Mouse (Mus musculus) thymus, postnatal 4 days (tissue): ENCODE data around the gene Alkbh2.

Experiments used
- DNase-seq: peaks from one replicate; pipeline ENCODE4 v3.0.0; 2021

Alkbh2 gene

DNA sequence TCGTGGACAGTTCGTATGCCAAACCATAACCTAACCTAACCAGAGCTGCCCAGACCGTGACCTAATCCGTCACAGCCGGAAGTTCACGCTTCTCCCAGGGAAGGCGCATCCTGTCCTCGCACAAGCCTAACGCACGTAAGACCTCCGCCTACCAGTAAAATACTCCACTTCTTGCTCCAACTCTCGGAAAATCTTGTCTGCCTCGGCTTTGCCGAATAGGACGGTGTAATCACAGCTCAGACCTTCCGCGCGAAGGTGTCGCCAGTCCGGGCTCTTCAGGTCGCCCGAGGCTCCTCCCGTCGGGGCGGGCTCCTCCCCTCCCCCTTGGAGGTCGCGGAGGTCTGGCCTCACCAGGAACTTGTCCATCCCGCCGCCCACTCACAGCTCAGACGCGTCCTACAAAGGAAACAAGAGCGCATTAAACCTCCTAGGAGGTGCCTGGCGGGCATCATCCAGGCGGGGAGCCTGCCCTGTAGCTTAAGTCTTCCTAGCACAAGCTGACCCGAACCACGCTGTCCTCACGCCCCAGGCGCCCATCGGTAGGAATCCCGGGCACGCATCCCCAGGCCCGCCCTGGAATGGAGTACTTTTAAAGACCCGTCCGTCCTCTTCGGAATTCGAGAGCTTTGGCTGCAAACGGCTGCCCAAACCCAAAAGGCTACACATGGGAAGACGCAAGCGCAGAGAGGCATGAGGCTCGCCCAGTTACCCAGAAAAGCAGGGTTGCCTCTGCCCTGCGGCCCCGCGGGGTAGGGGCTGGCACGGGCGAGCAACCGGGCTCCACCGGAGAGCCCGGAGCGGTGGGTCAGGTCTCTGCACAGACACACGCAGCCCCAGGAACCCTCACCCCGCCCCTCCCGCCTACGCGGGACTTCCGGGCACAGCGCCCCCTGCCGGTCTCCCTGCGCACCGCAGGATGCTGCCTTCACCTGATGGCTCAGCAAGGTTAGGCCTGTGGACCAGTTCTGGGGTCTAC lies at the start of gene Alkbh2:
Alkbh2 (minus strand) TSS at position 845 of the 976 bp plus-strand sequence.
- peak; percentile 96 for DNase-seq

DNA sequence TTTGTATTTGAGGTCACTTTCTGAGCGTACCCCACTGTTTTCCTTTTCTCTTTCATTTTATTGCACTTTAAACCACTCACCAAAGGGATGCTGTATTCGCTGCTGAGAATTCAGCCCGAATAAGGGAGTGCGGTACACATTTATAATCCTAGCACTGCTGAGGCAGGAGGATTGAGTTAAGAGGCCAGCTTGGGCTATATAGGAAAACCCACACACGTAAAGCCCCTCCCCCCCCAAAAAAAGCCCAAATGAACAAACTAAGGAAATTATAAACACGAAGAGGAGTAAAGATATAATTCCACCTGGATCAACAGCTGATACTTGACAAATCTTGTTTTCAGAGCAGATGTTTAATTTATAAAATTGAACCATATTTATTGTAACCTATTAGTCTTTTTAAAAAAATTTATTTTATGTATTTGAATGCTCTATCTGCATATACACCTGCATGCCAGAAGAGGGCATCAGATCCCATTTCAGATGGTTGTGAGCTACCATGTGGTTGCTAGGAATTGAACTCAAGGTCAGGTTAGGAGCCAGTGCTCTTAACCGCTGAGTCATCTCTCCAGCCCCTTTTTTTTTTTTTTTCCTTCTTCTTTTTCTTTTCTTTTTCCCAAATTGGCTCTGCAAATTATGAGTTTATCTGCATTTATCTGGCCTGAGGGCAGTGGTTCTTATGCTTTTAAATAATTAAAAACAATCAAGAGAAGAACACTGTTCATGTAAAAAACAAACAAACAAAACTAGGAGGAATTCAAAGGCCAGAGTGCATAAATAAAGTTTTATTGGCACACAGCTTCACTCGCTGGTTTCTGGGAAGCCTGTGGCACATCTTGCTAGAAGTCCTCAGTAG lies 48.8 kb upstream of the Alkbh2 start:
- no peak for DNase-seq

DNA sequence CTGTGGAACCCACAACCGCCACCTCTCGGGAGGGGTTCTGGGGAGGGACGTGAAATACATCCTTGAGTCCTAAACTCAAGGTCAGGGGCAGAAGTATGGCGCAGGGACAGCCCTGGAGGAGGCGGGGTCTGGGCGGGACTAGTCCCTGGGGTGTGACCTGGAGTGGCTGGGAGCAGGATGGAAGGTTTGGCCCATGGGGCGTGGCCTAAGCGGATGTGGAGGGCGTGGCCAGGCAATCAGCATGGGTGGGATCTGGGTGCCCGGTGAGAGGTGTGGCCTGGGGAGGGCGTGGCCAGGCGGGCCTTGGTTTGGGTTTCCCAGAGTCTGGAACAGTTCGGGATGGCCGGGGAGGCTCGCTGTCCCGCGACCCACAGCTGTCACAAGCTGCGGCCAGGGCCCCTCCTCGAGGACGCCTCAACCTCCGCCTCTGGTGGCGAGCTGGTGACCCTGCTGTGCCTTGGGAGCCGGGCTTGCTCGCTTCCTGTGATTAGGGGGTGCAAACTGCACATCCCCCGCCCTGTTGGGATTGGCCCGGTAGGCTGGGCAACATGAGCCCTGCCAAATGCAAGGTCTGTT lies 47.7 kb upstream of the Alkbh2 start:
- peak; percentile 76 for DNase-seq

DNA sequence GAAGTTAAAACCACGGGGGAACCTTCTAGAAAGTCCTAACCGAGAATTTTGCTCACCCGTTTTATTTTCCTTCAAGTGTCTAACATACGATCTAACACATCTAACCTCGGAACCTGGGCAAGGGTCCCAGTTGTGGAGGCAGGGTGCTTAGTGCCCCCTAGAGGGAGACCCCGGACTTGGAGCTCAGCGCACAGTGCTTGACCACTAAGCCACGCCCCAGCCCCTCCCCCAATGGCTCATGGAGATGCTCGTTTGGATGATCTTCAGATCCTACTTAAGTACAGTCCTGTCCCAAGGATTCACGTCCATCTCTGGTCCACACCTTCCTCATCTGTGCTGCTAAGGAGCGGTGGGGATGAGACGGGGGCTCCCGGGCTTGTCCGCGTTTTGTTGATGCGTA lies 46.6 kb upstream of the Alkbh2 start:
- DNase-seq = peak; percentile 62

DNA sequence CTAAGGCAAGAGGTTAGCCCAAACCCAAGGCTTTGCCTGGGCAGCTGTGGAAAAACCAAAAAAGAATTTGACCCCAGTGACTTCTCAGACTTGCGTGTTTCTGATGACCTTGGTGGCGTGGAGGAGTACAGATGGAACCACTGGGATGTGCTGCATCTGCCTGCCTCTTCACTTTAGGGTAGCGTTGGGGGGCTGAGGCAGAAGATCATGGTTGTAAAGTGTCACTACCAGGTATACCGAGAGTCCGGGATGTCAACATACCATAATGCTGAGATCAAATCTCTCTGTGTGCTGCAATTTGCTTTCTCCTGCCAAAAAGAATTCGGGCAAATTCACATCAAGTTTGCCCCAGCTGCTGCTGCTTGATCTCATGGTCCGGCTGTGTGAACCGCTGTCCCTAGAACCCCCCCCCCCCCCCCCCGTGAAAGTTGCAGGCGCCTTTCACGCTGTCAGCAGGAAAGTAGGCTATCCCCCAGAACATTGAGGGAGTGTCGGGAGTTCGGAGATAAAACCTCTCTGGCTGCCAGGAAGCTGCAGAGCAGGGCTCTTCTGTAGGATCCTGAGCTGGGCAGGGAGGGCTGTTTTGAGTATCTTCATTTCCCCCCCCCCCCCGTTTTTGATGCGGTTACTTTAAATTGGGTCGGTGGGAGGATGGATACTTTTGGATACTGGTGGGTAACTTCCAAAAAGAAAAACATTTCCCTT lies 46.0 kb upstream of the Alkbh2 start:
- no peak for DNase-seq

DNA sequence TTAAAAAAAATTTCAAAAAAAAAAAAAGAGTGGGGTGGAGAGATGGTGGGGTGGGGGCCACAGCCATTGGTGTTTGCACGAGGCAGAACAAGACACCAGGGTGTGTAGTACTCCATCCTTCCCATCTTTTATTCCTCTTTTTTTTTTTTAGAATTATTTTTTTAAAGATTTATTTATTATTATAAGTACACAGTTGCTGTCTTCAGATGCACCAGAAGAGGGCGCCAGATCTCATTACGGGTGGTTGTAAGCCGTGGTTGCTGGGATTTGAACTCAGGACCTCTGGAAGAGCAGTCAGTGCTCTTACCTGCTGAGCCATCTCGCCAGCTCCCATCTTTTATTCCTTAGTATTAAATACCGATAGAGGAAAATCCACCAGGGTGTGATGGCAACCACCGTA lies 45.4 kb upstream of the Alkbh2 start:
- no peak for DNase-seq

DNA sequence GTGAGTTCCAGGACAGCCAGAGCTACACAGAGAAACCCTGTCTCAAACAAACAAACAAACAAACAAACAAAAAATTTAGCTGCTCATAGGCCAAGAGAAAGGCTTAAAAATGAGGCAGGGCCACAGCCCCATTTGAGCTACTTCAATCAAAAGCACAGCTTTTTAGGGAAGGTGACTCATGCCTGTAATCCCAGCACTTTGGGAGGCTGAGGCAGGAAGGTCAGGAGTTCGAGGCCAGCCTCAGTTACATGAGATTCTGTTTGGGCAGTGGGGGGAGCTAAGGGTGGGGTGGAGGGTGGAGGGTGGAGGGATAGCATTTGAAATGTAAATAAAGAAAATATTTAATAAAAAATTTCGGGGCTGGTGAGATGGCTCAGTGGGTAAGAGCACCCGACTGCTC lies 44.9 kb upstream of the Alkbh2 start:
- DNase-seq = no peak

DNA sequence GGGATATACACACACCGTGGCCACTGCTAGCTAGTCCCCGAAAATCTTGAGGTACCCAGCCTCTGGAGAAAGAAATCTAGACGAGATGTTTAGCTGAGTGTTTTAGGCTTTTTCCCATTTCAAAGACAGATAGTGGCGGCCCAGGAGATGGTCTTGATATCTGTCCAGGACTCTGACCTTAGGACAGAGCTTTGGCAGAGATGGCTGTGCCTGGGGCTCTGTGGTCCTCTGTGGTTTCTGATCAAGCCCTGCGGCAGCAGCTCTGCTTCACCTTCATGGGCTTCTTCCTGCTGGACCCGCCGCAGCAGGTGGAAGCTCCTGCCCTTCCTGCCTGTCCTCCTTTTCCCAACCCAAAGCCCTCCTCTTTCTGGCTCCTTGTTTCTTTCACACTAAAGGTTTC lies 42.3 kb upstream of the Alkbh2 start:
- DNase-seq = no peak

DNA sequence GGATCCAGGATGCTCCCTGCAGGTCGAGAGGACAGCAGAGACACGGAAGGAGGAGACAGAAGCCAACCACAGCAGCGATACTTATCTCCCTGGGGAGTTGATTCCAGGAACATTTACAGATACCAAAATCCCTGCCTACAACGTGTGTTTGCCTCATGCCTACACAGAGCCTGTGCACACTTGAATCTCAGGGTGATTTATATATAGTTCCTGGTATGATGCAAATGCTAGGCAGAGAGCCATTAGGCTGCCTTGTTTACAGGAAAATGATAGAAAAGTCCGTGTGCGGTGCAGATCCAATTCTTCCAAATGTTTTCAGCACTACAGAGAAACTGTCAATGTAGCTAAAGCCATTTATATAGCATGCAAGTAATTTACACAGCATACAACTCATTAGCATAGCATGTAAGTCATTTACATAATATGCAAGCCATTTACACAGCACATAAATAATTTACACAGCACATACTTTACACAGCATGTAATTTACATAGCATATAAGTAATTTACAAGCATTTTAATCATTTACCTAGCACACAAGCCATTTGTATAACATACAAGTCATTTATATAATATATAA lies 35.2 kb upstream of the Alkbh2 start:
- DNase-seq = no peak

DNA sequence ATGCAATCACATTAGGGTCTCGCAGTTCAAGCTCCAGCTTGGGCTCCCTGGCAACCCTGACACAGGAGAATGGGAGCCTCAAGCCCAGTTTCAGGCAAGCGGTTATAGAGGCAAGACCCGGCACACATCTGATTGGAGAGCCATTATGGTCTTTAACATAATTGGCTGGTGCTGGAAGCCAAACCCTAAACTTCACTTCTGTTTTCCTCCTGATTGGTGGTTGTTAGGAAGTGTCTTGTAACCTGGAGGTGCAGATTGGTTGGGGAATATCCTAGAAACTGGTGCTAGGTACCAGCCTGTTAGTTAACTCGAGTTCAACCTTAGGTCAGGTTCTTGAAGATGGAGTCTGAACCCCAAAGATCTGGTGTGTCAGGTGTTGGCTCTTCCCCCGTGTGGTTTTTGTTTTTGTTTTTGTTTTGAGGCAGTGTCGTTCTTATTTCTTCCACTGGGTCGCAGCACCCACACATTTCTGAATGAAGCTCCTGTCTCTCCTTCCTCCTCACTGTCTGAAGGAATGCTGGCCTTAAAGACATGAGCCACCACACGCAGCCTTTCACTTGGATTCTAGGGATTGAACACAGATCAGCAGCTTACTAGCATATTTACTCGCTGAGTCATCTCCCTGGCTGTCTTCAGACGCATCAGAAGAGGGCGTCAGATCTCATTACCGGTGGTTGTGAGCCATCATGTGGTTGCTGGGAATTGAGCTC lies 34.2 kb upstream of the Alkbh2 start:
- no peak for DNase-seq

DNA sequence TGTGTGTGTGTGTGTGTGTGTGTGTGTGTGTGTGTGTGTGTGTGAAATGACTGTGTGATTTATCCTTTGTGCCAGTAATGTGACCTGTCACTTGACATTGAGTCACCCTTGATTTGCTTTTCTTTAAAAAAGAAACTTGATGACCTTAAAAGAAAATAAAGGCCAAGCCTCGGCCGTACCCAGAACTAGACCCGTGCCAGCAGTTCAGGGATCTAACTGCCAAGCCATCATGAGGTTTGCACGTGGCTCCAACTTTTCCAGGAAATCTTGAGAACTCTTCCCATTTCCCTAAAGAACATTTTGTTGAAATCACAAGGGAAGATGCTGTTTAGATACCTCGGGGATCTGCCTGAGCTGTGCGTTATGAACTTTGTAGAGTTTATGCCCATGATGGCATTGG lies 33.4 kb upstream of the Alkbh2 start:
- DNase-seq = no peak

DNA sequence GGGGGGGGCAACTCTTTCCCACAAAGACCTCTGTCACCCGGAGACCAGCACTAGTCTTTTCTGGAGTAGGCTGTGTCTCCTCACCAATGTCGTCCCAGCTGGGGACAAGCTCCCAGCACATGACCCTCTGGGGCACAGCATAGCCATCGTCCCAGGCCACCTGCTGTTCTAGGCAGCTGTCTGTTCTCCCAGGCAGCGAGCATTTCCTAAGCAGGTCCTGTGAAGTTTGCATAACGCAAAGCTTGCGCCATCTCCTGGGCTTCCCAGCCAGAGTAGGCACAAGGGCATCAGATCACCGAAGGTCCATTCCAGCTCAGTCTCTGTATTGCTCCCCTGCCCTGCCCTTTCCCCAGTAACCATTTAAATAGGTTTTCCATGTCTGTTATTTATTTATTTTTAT lies 29.2 kb upstream of the Alkbh2 start:
- DNase-seq = no peak

DNA sequence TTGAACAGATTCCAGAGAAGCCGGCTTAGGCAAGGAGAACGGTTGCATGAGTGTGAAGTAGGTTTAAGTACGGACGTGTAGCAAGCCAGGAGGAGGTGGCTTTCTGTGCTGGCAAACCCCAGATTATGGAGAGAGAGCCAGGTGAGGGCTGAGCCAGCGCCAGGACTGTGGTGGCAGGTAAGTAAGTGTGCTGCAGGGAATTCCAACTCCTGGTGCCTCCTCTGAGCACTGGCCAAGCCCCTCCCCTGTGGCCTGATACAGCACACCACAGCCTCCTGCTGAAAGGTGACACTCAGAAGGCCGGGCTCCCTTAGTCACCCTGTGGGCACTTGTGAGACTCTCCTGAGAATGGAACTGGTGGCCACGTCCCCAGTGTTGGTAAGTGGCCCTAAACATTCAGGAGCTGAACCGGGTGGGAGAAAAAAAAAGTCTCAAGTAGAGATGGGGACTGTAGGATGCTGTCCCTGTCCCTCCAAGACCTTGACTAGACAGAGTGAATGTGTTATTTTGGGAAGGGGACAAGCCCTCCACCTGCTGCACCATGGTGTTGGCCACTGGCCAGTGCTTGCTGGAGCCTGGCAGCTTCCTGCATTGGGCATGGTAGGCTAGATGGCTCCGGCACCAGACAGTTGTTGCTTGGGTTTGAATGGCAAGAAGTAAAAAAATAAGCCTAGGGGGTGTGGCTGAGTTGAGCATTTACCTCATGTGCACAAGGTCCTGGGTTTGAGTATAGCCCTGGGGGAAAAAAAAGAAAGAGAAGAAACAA lies 27.3 kb upstream of the Alkbh2 start:
- DNase-seq = no peak

DNA sequence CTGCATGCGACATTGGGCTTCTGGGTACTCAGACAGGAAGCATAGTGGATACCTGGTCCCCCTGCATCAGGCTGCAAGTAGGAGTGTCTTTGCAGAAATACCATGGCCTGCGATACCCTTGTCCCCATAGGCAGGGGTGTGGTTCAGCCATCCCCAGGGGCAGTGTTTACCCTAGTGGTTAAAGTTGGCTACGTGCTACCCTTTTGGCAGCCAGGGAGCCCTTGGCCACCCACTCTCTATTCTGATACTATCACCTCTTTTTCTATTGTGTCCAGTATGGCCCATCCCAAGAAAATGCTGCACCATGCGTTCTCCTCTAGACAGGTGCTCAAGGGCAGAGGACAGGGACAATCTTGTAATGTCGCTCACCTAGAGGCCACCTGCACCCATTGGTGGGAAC lies 26.7 kb upstream of the Alkbh2 start:
- no peak for DNase-seq

DNA sequence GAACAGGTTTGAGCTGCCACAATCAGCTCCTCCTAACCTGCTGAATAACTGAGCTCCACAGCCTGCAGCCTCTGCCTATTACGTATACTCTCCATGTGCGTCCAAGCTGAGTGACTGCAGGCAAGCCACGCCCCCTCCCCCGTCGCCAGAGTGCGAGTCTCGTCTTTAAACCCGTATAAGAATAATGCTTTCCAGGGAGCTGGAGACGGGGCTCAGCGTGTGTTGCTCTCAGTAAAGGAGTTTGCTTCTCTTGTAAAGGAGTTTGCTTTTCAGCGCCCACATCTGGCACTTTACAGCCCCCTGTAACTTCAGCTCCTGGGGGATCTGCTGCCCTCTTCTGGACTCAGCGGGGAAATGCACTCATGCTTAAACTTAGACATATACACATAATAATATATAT lies 25.5 kb upstream of the Alkbh2 start:
- peak; percentile 43 for DNase-seq

DNA sequence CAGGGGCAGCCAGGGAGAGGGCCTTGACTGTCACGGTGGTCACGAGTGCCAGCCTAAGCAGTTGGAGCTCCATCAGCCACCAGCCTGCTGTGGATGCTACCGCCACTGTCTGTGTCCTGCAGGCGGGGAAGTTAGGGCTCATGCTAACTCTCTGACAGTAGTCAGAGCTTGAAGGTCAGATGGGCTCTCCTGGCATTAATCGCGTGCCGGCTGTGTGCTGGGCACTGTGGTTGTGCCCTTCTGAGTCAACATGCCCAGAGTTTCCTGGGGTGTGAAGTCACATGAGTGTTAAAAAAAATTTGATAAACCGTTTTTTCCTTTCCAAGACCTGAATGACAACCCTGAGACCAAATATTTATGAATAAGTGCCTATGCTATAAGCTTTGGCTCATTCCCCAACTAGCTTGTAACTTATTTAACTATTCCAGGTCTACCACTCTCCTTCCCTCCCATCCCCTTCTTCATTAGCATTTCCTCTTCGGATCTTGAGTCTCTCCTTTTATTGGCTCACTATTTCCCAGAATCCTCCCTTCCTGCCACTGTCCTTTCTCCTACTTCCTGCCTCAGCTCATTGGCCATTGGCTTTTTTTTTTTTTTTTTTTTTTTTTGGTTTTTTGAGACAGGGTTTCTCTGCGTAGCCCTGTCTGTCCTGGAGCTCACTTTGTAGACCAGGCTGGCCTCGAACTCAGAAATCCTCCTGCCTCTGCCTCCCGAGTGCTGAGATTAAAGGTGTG lies 24.5 kb upstream of the Alkbh2 start:
- DNase-seq = no peak

DNA sequence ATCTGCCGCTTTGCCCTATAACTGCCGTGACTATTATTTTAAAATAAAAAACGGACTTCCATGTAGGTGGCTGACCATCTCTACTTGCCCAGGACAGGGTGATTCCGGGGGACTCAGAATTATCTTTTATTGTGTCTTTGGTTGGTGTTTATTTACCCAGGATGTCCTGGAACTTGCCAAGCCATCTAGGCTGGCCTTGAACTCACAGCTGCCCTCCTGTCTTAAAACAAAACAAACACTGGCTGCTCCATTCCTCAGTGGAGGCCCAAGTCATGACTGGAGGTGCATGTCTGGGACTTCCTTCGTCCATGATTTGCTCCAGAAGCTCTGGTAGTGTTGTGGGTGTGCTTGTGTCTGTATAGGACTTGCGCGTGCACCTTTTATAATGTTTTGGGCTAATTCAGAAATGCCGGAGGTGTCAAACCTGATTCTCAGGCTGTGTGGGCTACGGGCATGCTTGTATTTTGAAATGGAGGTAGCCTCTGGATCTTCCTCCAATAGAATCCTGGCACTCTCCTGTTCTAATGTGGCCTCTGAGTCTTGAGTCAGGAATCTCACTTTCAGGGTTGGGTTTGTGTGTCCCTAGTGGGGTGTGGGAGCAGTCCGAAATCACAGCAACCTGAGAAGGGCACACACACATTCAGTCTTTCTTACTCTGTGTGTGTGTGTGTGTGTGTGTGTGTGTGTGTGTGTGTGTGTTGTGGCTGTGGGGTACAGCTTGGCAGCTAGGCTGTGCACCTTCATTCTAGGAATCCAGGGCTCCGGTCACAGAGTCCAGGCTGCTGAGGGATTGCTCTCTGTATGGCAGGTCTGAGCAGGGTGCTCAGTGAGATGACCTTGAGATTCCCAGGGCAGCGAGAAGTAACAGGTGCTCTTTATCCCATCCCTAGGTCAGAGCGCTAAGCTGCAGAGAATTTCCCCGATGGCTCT lies 19.3 kb upstream of the Alkbh2 start:
- no peak for DNase-seq

DNA sequence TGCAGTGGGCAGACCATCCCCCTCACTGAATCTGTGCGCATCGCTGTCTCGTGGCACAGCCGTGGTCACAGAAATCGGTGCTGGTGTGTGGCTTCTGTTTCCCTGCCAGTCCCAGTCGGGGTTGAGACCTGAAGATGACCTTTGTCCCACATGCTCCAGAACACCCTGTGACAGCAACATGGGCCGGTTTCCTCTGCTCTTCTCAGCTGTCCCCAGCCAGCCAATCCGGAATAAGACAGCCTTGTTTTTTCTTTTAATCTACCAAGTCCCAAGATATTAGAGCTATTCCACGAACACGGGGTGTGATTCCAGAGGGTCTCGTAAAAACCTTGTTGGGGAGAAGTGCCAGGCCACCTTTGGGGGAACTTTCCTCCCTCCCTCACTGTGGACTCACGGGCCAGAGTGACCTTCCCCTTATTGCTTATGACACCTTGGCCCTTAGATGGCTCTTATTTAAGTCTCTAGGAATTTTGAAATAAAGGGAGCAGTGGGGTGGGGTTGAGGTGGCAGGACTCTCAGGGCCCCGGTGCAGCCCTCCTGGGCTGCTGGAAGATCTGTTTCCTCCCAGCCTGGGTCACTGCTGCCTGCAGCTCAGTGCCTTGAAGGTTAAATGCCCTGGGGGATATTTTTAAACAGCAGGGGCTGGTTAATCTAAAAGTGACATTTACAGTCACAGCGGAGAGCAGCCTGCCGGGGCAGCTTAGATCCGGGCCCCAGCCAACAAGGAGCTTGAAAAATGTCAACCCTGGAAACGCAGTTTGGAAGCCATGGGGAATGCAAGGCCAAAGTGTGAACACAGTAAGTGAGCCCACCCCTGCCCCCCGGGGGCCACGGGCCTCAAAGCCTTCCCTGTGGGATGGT lies 18.2 kb upstream of the Alkbh2 start, which contains the start of gene Acacb:
Acacb (plus strand) TSS at position 508 of the 861 bp plus-strand sequence.
- no peak for DNase-seq
